In genomic region chr16:10689748-10690318, GRCm38 (mm10) we compare ENCODE assay signal across 8 mouse cellular contexts.
DNase-seq lines count a peak whose midpoint lies in the region; ATAC-seq lines count a peak whose summit lies in the region.

No protein-coding gene starts in this region.

- intact Hi-C loops in heart, postnatal 25 days (cut with DNase I) = loop anchor here (2.0 to 5.0 kb wide), 2 partner anchors 51 to 77 kb away; no protein-coding TSS in a partner anchor
- intact Hi-C loops in left cerebral cortex, postnatal 4 days (cut with DNase I) = no loop called here

- H3K4me2 ChIP-seq in liver, embryonic 15.5 days = peak overlapping the region; percentile 19; the same call in 1 of the 2 replicates
- no peak overlapping the region for H3K4me2 ChIP-seq in hindbrain, embryonic 16.5 days (ENCODE audit: low read length)

- peak; percentile 75 for ATAC-seq in liver, embryonic 15.5 days (ENCODE audit: insufficient read depth)
- no peak for ATAC-seq in hindbrain, embryonic 16.5 days

- H3K9ac ChIP-seq in liver, embryonic 15.5 days = no peak overlapping the region
- H3K9ac ChIP-seq in hindbrain, embryonic 16.5 days (ENCODE audit: low read depth, low read length) = no peak overlapping the region

- 18% methylated on average over 6 of the region's 6 CpGs for WGBS in liver, embryonic 15.5 days (ENCODE audit: insufficient replicate concordance)
- WGBS in hindbrain, embryonic 16.5 days = 73% methylated on average over 6 of the region's 6 CpGs

- H3K4me3 ChIP-seq in liver, embryonic 15.5 days (replicated peaks) = no peak overlapping the region
- no peak overlapping the region for H3K4me3 ChIP-seq in hindbrain, embryonic 16.5 days (ENCODE audit: low read length)

- no peaks in the 10 kb centered on the region for H3K36me3 ChIP-seq in liver, embryonic 15.5 days (replicated peaks)
- H3K36me3 ChIP-seq in hindbrain, embryonic 16.5 days (ENCODE audit: control insufficient read depth, insufficient read depth, low read length) = peaks cover 8% of the 10 kb centered on the region

- H3K9me3 ChIP-seq in liver, embryonic 15.5 days (replicated peaks) = no peaks in the 10 kb centered on the region
- H3K9me3 ChIP-seq in hindbrain, embryonic 16.5 days (ENCODE audit: control insufficient read depth, low read length) = no peaks in the 10 kb centered on the region

- H3K27ac ChIP-seq in liver, embryonic 15.5 days (replicated peaks) = 0 out of 2 replicates have a peak overlapping the region, but pooled peaks have one; percentile 20
- H3K27ac ChIP-seq in hindbrain, embryonic 16.5 days (ENCODE audit: low read depth, low read length) = no peak overlapping the region

- no peaks in the 10 kb centered on the region for H3K27me3 ChIP-seq in liver, embryonic 15.5 days
- H3K27me3 ChIP-seq in hindbrain, embryonic 16.5 days (replicated peaks; ENCODE audit: control insufficient read depth, insufficient read depth, low read length) = no peaks in the 10 kb centered on the region

- peak; percentile 96 for DNase-seq in heart, adult 11 months
- DNase-seq in heart, postnatal 25 days (ENCODE audit: low spot score) = no peak
- DNase-seq in heart, postnatal 4 days = peak; percentile 46
- DNase-seq in thymus, postnatal 0 days (ENCODE audit: low spot score) = peak; percentile 83
- no peak for DNase-seq in left cerebral cortex, postnatal 4 days
- no peak for DNase-seq in testis, postnatal 10 days (ENCODE audit: low spot score)

- peaks cover 23% of the 10 kb centered on the region for H3K4me1 ChIP-seq in liver, embryonic 15.5 days (replicated peaks)
- no peaks in the 10 kb centered on the region for H3K4me1 ChIP-seq in hindbrain, embryonic 16.5 days (ENCODE audit: control insufficient read depth, insufficient read depth, low read depth, low read length)

Comparison
In these comparisons a context has a peak if more than half of its experiments do, and no peak if none do; other contexts are left out.
1. DNase-seq: peak in heart, adult 11 months (single experiment), heart, postnatal 4 days (single experiment) and thymus, postnatal 0 days (single experiment); none in heart, postnatal 25 days (single experiment), left cerebral cortex, postnatal 4 days (single experiment) and testis, postnatal 10 days (single experiment).